Mouse (Mus musculus): ENCODE measurements around the gene Gm49394.

- TF ChIP-seq CTCF (IDR thresholded peaks at IDR 0.05; ENCODE audit: borderline replicate concordance, insufficient read depth, low read depth, low read length), result no peak
- no peak for TF ChIP-seq POLR2A (IDR thresholded peaks at IDR 0.05; ENCODE audit: borderline replicate concordance, insufficient read depth, low read length)
These were observed 6.6 kb downstream of the Gm49394 start for GRCm38 (mm10) chr7:142663151-142663550.
